Mouse (Mus musculus): Measurements from ENCODE around the gene Stx6.

- TF ChIP-seq E2F4 (IDR thresholded peaks at IDR 0.05; ENCODE audit: insufficient read depth) (no peak), REST (IDR thresholded peaks at IDR 0.05; ENCODE audit: insufficient read depth, insufficient read length) (no peak), USF1 (IDR thresholded peaks at IDR 0.05; ENCODE audit: low read depth) (no peak), POLR2A (IDR thresholded peaks at IDR 0.05; ENCODE audit: insufficient read length, low read depth) (no peak), MAX (IDR thresholded peaks at IDR 0.05; ENCODE audit: low read depth) (no peak)
Observed at GRCm38 (mm10) chr1:155235641-155236040, 77.1 kb downstream of the Stx6 start.
